Mouse (Mus musculus) gastrocnemius, adult 18-20 months (tissue): ENCODE measurements around the gene Prl. TPM values are rescaled to one million over a fixed set of nuclear protein-coding genes. Genes with fewer than 3 reads are reported as not detected.
"Not testable (repeated sequence)": the region's sequence is repeated elsewhere in the genome, so short reads cannot be mapped to it uniquely, and the experiment has no call there.

ENCODE experiments used
- DNase-seq: peaks from one replicate; pipeline ENCODE4 v3.0.0; 2021; ENCODE audit warnings: low spot score
- long read RNA-seq, 2 experiments: library from polyadenylated mRNA; stranded (forward); transcript quantifications; one replicate each; pipeline ENCODE4 v2.0.0; 2021
- total RNA-seq, 2 experiments: library from RNA; stranded (reverse); gene quantifications; 2 replicates each; pipeline ENCODE4 v1.2.3; 2021

The Prl gene
- not detected for total RNA-seq
- long read RNA-seq, experiment 1, result 0 reads
- long read RNA-seq, experiment 2, result 0 reads

- DNase-seq, result no peak
These were observed at the start of gene Prl for GRCm38 (mm10) chr13:27057270-27057669. TSS of gene Prl (plus strand) at chr13:27057570.

GRCm38 (mm10) chr13:27026614-27027013 is 30.8 kb upstream of the Prl start:
- DNase-seq, result no peak

DNA sequence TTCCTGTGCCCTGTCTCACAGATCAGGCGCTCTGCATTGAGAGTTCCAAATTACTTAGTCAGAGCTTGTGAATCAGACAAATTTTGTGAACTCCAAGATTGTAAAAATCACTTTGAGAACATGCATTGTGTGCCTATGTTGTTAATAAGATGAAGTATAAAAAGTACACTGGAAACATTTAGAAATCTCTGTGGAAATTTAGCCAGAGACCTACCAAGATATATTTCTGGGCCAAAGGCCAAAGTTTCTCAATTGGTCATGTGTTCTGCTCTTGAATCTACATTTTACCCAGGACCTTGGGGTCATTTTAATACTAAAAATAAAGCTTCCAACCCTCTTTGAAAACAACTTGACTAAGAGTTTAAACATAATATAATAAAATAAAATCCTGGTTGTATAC is 30.0 kb upstream of the Prl start:
- no peak for DNase-seq

DNA sequence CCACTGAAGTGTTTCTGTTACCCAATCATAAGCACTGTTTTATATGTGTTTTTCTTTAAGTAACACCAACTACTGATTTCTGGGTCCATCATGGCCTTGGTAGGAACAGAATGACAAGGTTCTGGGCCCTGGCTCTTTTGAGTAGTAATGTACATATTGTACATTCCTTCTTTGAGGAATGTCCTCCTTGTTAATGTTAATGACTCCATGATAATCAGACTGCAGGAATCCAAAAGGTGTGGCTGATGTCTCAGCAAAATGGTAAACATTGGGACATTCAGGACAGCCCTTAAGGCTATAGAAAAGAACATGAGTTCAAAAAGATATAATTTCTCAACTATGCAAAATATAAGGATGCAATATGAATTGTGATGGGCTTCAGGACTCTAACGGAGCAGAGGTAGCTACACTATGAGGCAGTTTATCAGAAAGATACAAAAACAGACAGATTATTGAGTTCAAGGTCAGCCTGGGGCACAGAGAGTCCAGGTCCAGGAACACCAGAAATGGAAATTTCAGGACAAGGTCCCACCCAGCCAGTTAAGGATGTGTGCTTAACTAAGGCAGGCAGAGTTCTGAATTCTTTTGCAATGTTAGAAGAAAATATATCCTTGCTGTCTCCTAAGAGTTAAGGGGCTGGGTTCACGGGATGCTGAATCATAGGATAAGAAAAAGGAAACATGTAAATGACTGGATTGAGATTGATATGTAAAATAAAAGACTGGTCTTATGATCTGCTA is 28.7 kb upstream of the Prl start:
- no peak for DNase-seq

DNA sequence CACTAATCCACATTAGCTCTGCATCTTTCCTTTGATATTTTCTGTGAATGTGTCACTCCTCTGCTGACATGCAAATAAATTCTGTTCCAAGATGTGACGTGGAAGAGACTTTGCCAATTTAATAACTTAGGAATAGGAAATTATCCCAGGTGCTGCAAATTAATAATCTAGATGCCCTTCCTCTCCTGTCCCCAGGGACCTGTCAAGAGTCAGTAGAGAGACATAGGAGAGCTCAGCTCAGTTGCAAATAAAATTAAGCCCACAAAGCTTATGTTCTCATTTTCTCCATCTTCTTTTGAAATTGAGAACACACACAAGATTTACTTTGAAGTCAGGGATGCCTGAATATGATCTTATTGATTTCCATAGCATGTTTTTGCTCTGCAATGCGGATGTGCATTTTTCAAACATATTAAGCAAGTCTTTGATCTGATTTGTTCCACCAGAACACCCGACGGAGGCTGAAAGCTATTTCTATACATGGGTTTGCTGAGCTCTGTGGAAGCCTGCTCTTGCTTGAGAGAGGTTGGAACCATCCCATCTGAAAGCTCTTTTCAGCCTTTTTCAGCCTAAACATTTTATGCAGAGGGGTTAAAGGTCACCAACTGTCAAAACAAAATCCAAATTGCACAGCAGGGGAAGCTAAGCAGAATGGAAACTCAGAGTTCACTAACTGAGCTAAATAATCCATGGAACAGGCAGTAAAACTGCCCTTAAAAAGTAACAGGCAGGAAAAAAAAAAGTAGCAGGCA is 26.1 kb upstream of the Prl start:
- DNase-seq, result no peak

DNA sequence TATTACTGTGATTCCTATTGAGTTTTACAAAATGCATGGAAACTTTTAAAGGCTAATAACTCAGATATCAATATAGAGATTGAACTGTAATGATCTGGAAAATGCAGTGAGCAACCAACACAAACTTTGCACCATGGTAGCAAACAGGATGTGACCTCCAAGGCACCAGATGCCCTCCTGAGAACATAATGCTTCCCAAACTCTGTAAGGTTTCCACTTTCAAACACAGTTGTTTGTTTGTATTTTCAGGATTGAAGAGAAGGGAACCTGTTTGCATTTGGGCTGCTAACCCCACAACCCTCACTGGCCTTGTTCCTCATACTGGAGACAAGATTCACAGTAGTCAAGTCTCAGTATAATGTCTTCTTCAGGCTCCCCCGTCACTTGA is 25.5 kb upstream of the Prl start:
- no peak for DNase-seq

- DNase-seq, result no peak
These were observed 24.4 kb upstream of the Prl start for GRCm38 (mm10) chr13:27032998-27033397.

GRCm38 (mm10) chr13:27042185-27042584 is 15.2 kb upstream of the Prl start:
- no peak for DNase-seq

DNA sequence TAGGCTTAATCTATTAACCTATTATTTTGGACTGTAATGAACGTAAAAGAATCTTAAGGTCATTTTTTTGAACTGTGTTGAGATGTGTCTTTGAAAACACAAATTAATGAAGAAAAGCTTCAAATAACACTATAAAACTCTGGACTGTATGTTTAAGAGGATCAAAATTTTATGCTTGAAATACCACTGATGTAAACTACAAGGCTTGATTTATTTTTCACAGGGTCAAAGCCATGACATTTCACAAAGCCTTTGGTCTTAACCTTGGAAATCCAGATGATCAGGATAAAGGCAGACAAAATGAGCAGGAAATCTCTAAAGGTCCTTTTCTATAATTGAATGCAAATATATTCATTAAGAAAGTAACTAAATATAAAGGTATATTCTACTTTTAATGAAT is 14.0 kb upstream of the Prl start:
- DNase-seq, result no peak

DNA sequence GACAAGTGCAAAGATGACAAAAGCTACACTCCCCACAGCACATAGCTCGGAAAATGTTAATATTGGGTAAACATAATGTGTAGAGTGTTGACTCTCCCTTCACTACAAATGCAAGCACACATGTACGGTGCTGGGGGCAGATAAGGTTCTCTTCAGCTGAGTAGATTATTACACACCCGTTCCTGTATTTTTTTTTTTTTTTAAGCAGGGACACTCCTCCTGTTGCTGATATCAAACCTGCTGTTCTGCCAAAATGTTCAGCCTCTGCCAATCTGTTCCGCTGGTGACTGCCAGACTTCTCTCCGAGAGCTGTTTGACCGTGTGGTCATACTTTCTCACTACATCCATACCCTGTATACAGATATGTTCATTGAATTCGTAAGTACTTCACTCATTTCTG is 1.8 kb downstream of the Prl start:
- no peak for DNase-seq

- DNase-seq, result not testable (repeated sequence)
These were observed 36.5 kb downstream of the Prl start, which contains the start of gene Prl3d1 for GRCm38 (mm10) chr13:27093890-27094289. TSS of gene Prl3d1 (plus strand) at chr13:27094190.

Other genes starting within 250 kb of the Prl start
- gene Prl3d1, start 36.6 kb downstream of the Prl start, total RNA-seq, result not detected
- gene Prl3d2, start 64.1 kb downstream of the Prl start, total RNA-seq, result not detected
- not detected for gene Prl3d3, start 99.2 kb downstream of the Prl start, total RNA-seq
- not detected for gene Prl3c1, start 139.1 kb downstream of the Prl start, total RNA-seq
- gene Prl3b1, start 184.3 kb downstream of the Prl start, total RNA-seq, result not detected
- gene Prl3a1, start 201.9 kb downstream of the Prl start, total RNA-seq, result not detected